Mouse (Mus musculus): Measurements from ENCODE around the gene Zfp653. TPM values are rescaled to one million over a fixed set of nuclear protein-coding genes. Genes with fewer than 3 reads are reported as not detected.

Gene Zfp653
- polyA plus RNA-seq, 1 experiment from 2014 or later = 9.8 TPM

DNA sequence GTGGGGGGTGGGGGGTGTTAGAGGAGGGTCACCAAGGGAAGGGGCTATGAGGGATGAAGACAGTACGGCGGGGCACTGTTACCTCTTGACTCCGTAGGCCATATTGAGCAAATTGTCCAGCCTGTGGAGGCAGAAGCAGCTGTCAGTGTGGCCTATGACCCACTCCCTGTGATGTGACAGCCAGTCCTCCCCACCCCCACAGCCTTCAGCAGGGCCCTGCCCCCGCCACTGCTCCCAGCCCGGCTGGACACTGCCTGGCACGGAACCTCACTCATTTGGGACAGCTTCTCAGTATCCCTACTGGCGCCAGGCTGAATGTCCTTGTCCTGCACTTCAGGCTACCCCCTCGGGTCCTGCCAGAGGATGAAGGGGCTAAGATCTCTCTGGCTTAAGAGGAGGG is 46.6 kb downstream of the Zfp653 start:
- ATAC-seq (ENCODE audit: insufficient number of reproducible peaks, low FRiP score) = no peak
- no peaks in the 10 kb centered on the region for H3K36me3 ChIP-seq
- no peaks in the 10 kb centered on the region for H3K9me3 ChIP-seq (replicated peaks)
- H3K4me3 ChIP-seq = no peak overlapping the region
- H3K27me3 ChIP-seq (replicated peaks) = peaks cover 6% of the 10 kb centered on the region; the same call in 1 of the 2 replicates
- no peak overlapping the region for H3K9ac ChIP-seq
- WGBS = 59% methylated on average over 8 of the region's 8 CpGs
- no peaks in the 10 kb centered on the region for H3K4me1 ChIP-seq (replicated peaks)
- no peak overlapping the region for H3K4me2 ChIP-seq
- no peak overlapping the region for H3K27ac ChIP-seq (ENCODE audit: poor library complexity, severe bottlenecking)

DNA sequence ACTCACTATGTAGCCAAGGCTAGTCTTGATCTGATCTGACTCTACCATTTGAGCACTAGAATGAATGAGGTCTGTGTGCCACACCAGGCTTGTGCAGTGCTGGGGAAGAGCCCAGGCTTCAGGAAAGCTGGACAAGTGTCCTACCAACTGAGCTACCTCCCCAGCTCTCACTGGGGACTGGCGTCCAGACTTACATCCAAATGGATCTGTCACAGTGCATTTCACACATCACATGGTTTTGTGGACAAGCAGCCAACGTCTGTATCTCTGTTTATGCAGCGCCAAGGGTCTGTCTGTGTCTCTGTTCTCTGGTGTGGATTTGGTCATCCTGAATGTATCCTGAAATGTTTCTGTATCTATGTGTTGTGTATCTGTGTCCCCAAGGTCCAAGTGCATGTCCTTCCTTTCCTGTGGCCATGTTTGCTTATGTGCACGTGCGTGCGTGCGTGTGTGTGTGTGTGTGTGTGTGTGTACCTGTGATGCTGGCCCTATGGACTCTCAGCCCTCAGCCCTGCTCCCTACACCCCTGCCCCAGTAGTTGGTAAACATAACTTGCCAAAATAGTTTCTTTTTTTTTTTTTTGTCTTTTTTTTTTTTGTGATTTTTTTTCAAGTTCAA is 53.9 kb downstream of the Zfp653 start:
- 70% methylated on average over 7 of the region's 7 CpGs for WGBS
- Histone ChIP-seq H3K4me1 (replicated peaks) (no peaks in the 10 kb centered on the region), H3K9ac (no peak overlapping the region), H3K27me3 (replicated peaks) (no peaks in the 10 kb centered on the region), H3K4me2 (no peak overlapping the region), H3K27ac (ENCODE audit: poor library complexity, severe bottlenecking) (no peak overlapping the region), H3K36me3 (peaks cover 25% of the 10 kb centered on the region), H3K9me3 (replicated peaks) (no peaks in the 10 kb centered on the region), H3K4me3 (no peak overlapping the region)
- ATAC-seq (ENCODE audit: insufficient number of reproducible peaks, low FRiP score) = no peak

DNA sequence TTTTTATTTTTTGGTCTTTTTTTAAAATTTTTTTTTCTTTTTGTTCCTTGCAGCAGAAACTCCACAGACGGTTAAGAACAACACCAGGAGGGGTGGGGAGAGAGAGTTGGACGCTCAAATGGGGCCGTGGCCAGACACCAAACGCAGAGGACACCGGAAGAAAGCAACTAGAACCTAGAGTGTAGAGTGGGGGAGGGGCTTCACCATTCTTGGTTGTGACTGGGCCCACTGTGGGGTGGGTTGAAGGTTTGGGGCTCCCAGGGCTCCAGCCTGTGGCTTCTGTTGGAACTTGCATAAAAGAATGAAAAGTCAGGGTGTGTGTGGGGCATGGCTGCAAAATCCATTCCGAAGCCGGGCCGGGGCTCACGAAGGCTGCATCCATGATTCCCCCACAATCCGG is 54.9 kb downstream of the Zfp653 start:
- Histone ChIP-seq H3K9ac (no peak overlapping the region), H3K4me3 (no peak overlapping the region), H3K27ac (ENCODE audit: poor library complexity, severe bottlenecking) (no peak overlapping the region), H3K4me2 (no peak overlapping the region), H3K36me3 (peaks cover 35% of the 10 kb centered on the region), H3K4me1 (replicated peaks) (no peaks in the 10 kb centered on the region), H3K27me3 (replicated peaks) (no peaks in the 10 kb centered on the region), H3K9me3 (replicated peaks) (no peaks in the 10 kb centered on the region)
- WGBS = 70% methylated on average over 10 of the region's 10 CpGs
- ATAC-seq (ENCODE audit: insufficient number of reproducible peaks, low FRiP score) = no peak

DNA sequence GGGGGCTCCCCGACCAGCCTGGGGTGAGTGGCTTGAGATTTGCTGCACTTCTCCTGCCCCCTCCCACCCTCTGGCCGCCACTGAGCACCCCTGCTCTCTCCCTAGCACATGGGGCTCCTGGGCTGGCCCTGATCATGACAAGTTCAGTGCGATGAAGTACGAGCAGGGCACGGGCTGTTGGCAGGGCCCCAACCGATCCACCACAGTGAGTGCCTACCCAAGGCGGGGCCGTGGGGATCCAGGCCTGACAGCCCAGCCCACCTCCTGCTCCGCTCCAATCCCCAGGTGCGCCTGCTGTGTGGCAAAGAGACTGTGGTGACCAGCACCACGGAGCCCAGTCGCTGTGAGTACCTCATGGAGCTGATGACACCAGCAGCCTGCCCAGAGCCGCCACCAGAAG is 58.4 kb downstream of the Zfp653 start:
- ATAC-seq (ENCODE audit: insufficient number of reproducible peaks, low FRiP score) = no peak
- Histone ChIP-seq H3K9me3 (replicated peaks) (no peaks in the 10 kb centered on the region), H3K27me3 (replicated peaks) (no peaks in the 10 kb centered on the region), H3K4me2 (no peak overlapping the region), H3K4me1 (replicated peaks) (no peaks in the 10 kb centered on the region), H3K9ac (no peak overlapping the region), H3K36me3 (peaks cover 71% of the 10 kb centered on the region), H3K27ac (ENCODE audit: poor library complexity, severe bottlenecking) (no peak overlapping the region), H3K4me3 (no peak overlapping the region)
- 92% methylated on average over 13 of the region's 13 CpGs for WGBS

DNA sequence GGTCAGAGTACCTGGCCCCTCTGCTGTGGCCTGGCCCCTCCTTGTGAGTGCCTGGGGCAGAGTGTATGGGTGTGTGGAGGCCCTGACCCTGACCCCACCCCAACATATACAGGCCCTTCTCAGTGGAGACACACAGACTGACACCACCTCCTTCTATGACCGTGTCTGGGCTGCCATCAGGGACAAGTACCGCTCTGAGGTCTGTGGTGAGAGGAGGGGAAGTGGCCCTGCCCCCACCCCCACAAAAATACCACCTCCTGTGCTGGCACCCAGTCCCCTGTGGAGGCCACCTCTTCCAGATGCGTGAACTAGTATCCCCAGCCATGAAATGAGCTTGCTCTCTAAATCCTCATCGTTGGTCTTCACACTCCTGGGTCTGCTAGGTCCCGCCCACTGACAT is 60.1 kb downstream of the Zfp653 start:
- Histone ChIP-seq H3K9ac (no peak overlapping the region), H3K27ac (ENCODE audit: poor library complexity, severe bottlenecking) (no peak overlapping the region), H3K27me3 (replicated peaks) (no peaks in the 10 kb centered on the region), H3K36me3 (peaks cover 87% of the 10 kb centered on the region), H3K4me3 (no peak overlapping the region), H3K4me1 (replicated peaks) (no peaks in the 10 kb centered on the region), H3K4me2 (no peak overlapping the region), H3K9me3 (replicated peaks) (no peaks in the 10 kb centered on the region)
- 0 out of 2 replicates have a peak, but pooled peaks have one; percentile 13 for ATAC-seq (ENCODE audit: insufficient number of reproducible peaks, low FRiP score)
- 78% methylated on average over 5 of the region's 5 CpGs for WGBS

Small RNA genes lying within 50 kb of the gene (microRNA-seq; reads per million reads assigned to microRNA genes)
- not detected for gene Mir7084

Other genes starting within 250 kb of the Zfp653 start
- gene Angptl8, start 235.9 kb downstream of the Zfp653 start, polyA plus RNA-seq (2016; fragmentation: Nextera tagmentation; extraction: Ambion mirVana) = 1.7 and 1.9 TPM in 2 replicates
- 52.3 and 59.0 TPM in 2 replicates for gene Dock6, start 218.7 kb downstream of the Zfp653 start, polyA plus RNA-seq (2016; fragmentation: Nextera tagmentation; extraction: Ambion mirVana)
- 10.5 and 12.2 TPM in 2 replicates for gene Rab3d, start 153.2 kb downstream of the Zfp653 start, polyA plus RNA-seq (2016; fragmentation: Nextera tagmentation; extraction: Ambion mirVana)
- 2.7 and 3.8 TPM in 2 replicates for gene Ccdc159, start 143.9 kb downstream of the Zfp653 start, polyA plus RNA-seq (2016; fragmentation: Nextera tagmentation; extraction: Ambion mirVana)
- 38.3 and 38.4 TPM in 2 replicates for gene Tmem205, start 143.8 kb downstream of the Zfp653 start, polyA plus RNA-seq (2016; fragmentation: Nextera tagmentation; extraction: Ambion mirVana)
- 8.2 and 8.4 TPM in 2 replicates for gene Plppr2, start 134.3 kb downstream of the Zfp653 start, polyA plus RNA-seq (2016; fragmentation: Nextera tagmentation; extraction: Ambion mirVana)
- 4.8 and 5.8 TPM in 2 replicates for gene Swsap1, start 115.6 kb downstream of the Zfp653 start, polyA plus RNA-seq (2016; fragmentation: Nextera tagmentation; extraction: Ambion mirVana)
- gene Epor, start 107.9 kb downstream of the Zfp653 start, polyA plus RNA-seq (2016; fragmentation: Nextera tagmentation; extraction: Ambion mirVana) = 10.9 and 12.0 TPM in 2 replicates
- gene Rgl3, start 81.9 kb downstream of the Zfp653 start, polyA plus RNA-seq (2016; fragmentation: Nextera tagmentation; extraction: Ambion mirVana) = 1.7 and 2.0 TPM in 2 replicates
- 0.17 and 0.29 TPM in 2 replicates for gene Ccdc151, start 68.7 kb downstream of the Zfp653 start, polyA plus RNA-seq (2016; fragmentation: Nextera tagmentation; extraction: Ambion mirVana)
- gene Prkcsh, start 68.6 kb downstream of the Zfp653 start, polyA plus RNA-seq (2016; fragmentation: Nextera tagmentation; extraction: Ambion mirVana) = 79.5 and 81.4 TPM in 2 replicates
- gene Elavl3, start 19.4 kb downstream of the Zfp653 start, polyA plus RNA-seq (2016; fragmentation: Nextera tagmentation; extraction: Ambion mirVana) = 0.13 and 0.40 TPM in 2 replicates
- not detected in 2 replicates for gene Gm49318, start 117 bp downstream of the Zfp653 start, polyA plus RNA-seq (2016; fragmentation: Nextera tagmentation; extraction: Ambion mirVana)
- gene Ecsit, start 14.1 kb upstream of the Zfp653 start, polyA plus RNA-seq (2016; fragmentation: Nextera tagmentation; extraction: Ambion mirVana) = 49.3 and 51.4 TPM in 2 replicates
- gene Cnn1, start 27.8 kb upstream of the Zfp653 start, polyA plus RNA-seq (2016; fragmentation: Nextera tagmentation; extraction: Ambion mirVana) = 391 and 421 TPM in 2 replicates
- 102 and 104 TPM in 2 replicates for gene Elof1, start 45.8 kb upstream of the Zfp653 start, polyA plus RNA-seq (2016; fragmentation: Nextera tagmentation; extraction: Ambion mirVana)
- 28.9 and 31.6 TPM in 2 replicates for gene Acp5, start 64.3 kb upstream of the Zfp653 start, polyA plus RNA-seq (2016; fragmentation: Nextera tagmentation; extraction: Ambion mirVana)
- 43.8 and 45.2 TPM in 2 replicates for gene Pigyl, start 85.5 kb upstream of the Zfp653 start, polyA plus RNA-seq (2016; fragmentation: Nextera tagmentation; extraction: Ambion mirVana)
- 0.17 TPM in 1 of 2 replicates, not detected in the other for gene Zfp872, start 116.7 kb upstream of the Zfp653 start, polyA plus RNA-seq (2016; fragmentation: Nextera tagmentation; extraction: Ambion mirVana)
- 19.1 and 20.0 TPM in 2 replicates for gene Zfp809, start 154.3 kb upstream of the Zfp653 start, polyA plus RNA-seq (2016; fragmentation: Nextera tagmentation; extraction: Ambion mirVana)
- 4.1 and 4.8 TPM in 2 replicates for gene Zfp599, start 188.5 kb upstream of the Zfp653 start, polyA plus RNA-seq (2016; fragmentation: Nextera tagmentation; extraction: Ambion mirVana)
- 14.4 and 15.9 TPM in 2 replicates for gene Zfp810, start 236.3 kb upstream of the Zfp653 start, polyA plus RNA-seq (2016; fragmentation: Nextera tagmentation; extraction: Ambion mirVana)